Mouse (Mus musculus) embryo, embryonic 10.5 days (tissue): ENCODE results near the gene Eif2a.
"Not testable (repeated sequence)": the region's sequence is repeated elsewhere in the genome, so short reads cannot be mapped to it uniquely, and the experiment has no call there.

Experiments used
- DNase-seq: peaks from one replicate; pipeline ENCODE4 v3.0.0-alpha.2; 2015; ENCODE audit warnings: low spot score

Eif2a gene

DNA sequence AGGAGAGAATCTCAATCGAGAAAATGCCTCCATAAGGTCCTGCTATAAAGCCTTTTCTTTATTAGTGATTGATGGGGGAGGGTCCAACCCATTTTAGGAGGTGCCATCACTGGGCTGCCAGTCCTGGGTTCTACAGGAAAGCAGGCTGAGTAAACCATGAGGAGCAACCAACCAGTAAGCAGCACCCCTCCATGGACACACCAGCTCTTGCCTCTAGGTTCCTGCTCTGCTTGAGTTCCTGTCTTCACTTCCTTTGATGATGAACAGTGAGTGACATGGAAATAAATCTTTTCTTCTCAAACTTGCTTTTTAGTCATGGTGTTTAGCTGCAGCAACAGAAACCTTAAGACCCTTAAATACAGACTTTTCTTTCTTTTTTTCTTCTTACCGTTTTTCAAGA is 4.3 kb upstream of the Eif2a start:
- no peak for DNase-seq

GRCm38 (mm10) chr3:58523386-58523785 is 2.2 kb upstream of the Eif2a start:
- no peak for DNase-seq

- DNase-seq: no peak
Observed at GRCm38 (mm10) chr3:58524246-58524645, 1.4 kb upstream of the Eif2a start.

- peak; percentile 58 for DNase-seq
Observed at GRCm38 (mm10) chr3:58525166-58525565, 455 bp upstream of the Eif2a start.

DNA sequence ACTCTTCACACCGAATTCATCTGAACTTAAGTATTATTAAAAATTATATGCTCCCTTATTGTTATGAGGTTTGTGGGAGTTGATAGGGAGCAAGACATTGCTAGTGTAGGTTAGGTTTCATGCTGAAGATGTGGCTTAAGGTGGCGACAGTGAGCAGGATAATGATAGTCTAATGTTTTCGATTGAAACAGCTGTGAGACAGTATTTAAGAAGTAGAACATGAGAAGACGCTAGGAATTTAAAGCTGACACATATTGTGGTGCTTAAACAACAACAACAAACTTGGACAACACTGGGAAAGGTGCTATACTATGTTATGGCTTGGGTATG is 752 bp downstream of the Eif2a start:
- peak; percentile 26 for DNase-seq

- no peak for DNase-seq
Observed at GRCm38 (mm10) chr3:58536573-58536972, 11.0 kb downstream of the Eif2a start.

DNA sequence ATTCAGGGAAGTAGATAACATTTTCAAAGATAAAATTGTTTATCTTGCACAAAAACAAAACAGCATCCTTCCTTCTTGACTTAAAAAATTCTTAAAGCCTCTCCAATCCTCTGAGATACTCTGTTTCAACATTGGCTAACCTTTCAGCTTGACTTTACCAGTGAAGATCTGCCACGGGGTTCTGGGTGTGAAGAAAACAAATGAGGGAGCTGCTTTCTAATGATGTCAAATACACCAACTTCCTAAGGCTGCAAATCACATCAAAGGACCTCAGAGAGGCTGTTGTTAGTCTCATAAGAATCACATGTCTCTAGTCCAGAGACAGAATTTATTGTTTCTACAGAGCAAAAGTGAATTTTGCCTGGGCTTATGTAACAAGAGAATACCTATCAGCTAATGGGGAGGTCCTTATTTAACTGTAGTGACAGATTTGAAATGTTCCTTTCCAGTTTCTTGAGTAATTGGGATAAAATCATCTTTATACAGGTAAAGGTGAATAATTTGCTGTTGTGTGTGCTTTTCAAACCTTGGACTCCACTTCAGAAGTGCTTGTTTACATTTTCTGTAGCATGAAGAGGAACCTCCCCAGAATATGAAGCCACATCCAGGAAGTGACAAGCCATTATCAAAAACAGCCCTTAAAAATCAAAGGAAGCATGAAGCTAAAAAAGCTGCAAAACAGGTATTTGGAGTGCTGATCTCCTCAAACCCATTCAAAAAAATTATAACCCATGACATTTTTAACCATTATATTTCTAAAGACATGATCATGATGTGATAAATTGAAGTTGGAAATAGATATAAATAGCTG is 26.6 kb downstream of the Eif2a start:
- DNase-seq: no peak

DNA sequence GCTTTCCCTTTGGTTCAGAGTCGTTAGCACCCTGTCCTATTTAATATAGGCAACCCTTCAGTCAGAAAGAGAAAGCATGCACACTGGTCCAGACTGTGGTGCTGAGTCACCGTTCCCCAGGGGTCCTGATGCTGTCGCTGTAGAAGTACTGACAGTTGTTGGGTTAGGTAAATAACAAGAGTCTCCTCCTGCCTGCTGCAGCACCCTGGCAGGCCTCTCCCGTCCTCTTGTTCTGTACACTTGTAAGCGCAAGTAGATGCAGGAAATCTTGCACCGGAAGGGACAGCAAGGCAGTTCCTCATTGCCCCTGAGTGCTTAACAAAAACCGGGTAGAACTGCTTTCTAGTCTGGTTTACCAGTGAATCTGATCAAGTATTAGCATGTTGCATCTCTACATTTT is 31.0 kb downstream of the Eif2a start:
- no peak for DNase-seq

GRCm38 (mm10) chr3:58559887-58560286 is 34.3 kb downstream of the Eif2a start:
- DNase-seq: no peak

- peak; percentile 28 for DNase-seq
Observed at GRCm38 (mm10) chr3:58561437-58561836, 35.8 kb downstream of the Eif2a start.

DNA sequence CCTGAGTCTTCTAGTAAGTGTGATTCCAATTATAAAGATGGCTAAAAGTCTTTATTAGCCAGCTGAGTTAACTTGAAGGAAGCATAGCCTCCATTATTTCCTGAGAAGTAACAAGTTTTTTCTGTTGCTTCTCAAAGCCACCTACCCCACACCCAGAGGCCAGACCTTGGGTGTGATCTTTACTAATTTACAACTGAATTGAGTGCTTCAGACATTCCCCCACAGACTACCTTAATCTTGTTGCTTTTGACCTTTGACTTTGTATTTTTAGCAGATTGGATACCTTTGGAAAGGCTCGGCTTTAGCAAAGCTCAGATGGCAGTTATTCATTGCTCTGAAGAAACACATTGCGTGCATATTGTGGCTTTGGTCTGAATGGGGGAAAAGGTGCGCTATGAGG is 45.2 kb downstream of the Eif2a start:
- DNase-seq: no peak

DNA sequence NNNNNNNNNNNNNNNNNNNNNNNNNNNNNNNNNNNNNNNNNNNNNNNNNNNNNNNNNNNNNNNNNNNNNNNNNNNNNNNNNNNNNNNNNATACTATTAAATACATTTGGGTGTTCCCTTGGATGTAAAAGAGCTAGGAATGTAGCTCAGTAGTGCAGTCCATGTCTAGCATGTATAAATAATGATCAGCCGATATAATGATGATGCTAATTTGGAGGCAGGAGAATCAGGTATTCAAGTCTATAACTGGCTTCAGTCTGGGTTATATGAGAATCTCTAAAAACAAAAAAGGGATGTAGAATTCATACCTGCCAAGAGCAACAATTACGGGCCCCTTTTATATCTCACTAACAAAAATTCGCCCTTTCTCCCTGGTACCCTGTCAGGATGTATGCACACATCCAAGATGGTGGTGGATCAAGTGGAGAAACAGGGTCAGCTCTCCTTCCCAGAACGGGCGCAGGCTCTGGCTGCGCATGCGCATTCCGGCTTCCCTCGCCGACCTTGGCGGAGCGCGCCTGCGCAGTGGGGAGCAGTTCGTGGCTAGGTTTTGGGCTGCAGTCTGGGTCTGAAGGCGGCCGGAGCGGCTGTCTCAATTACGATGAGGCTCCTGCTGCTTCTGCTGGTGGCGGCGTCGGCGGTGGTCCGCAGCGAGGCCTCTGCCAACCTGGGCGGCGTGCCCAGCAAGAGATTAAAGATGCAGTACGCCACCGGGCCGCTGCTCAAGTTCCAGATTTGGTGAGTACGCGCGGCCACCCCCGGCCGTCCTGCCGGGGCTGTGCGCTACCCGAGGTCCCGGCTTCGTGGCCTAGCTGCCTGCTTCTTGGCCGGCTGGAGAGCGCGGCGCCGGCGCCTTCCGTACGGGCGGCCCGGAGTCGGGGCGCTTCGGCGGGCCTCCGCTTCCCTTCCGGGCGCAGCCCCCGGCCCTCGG is 50.8 kb downstream of the Eif2a start, which contains the start of gene Selenot:
Gene Selenot (plus strand): TSS at position 500 of the 930 bp plus-strand sequence.
- peak; percentile 97 for DNase-seq

- DNase-seq: peak; percentile 55
Observed at GRCm38 (mm10) chr3:58577067-58577503, 51.5 kb downstream of the Eif2a start.

GRCm38 (mm10) chr3:58577506-58578050 is 52.0 kb downstream of the Eif2a start:
- peak; percentile 50 for DNase-seq

DNA sequence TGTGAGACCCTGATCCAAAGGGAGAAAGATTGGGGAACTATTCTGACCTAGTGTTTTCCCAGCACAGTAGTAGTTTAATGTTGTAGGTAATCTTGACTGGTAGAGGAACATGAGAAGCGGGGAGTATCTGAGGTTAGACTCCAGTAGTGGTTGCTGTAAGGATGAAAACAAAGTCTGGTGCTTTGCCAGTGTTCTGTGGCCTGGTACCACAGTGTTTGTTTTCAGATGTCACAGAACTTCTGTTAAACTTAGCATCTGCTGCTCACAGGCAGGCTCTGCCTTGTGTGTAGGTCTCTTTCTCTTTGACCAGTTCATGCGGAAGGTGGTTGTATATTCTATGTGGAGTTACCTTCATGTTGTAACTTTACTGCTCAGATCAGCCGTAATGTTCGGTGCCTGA is 55.9 kb downstream of the Eif2a start:
- no peak for DNase-seq

GRCm38 (mm10) chr3:58582297-58582696 is 56.7 kb downstream of the Eif2a start:
- DNase-seq: no peak

DNA sequence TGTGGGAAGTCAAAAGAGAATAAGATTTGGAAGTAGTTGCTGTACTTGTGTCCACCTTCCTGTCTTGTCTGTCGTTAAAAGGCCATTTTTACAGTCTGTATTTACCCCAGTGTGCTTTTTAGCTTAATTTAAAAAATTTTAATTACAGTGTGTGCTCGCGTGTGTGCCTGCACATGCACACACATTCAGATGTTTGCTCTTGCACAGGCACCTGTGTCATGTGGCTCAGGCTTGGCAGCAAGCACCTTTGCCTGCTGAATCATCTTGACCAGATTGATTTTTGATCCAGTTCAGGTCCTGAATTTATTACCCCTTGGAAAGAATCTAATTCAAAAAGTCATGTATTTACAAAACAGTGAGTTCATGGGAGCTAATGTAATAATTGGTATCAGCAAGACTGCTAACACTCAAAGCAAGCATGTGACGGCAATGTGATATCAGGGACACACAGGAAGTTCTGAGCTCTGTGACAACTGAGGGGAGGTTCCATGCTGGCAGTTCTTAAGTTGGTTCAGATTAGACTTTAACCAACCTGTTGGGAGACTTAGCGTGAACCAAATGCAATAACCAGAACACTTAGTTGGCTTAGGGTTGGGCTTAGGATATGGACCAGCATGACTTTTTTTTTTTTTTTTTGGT is 57.3 kb downstream of the Eif2a start:
- no peak for DNase-seq

GRCm38 (mm10) chr3:58590544-58590943 is 64.9 kb downstream of the Eif2a start:
- not testable (repeated sequence) for DNase-seq

- DNase-seq: not testable (repeated sequence)
Observed at GRCm38 (mm10) chr3:58592666-58593065, 67.0 kb downstream of the Eif2a start.

GRCm38 (mm10) chr3:58593623-58594022 is 68.0 kb downstream of the Eif2a start:
- peak; percentile 15 for DNase-seq
